Mouse (Mus musculus) monocyte, adult 5-6 weeks (primary cell): Measurements from ENCODE around the gene Ranbp6. TPM values are rescaled to one million over a fixed set of nuclear protein-coding genes. Genes with fewer than 3 reads are reported as not detected.

Experiments used
- ATAC-seq: fragments of 153-309, 156-312 bp; replicated peaks from 2 replicates; pipeline ENCODE4 v1.8.0; 2017; ENCODE audit warnings: mild to moderate bottlenecking; ENCODE audit not compliant: low TSS enrichment, insufficient number of reproducible peaks, severe bottlenecking, poor library complexity, low FRiP score
- total RNA-seq: library from RNA; stranded (forward); fragments of 200-1000, 200-491, 200-594 nt; gene quantifications from 3 replicates; pipeline ENCODE4 v1.2.3, GENCODE M21; 2017

Ranbp6 gene
- 33.0 to 35.8 TPM (median 33.5 TPM) in 3 replicates for total RNA-seq

DNA sequence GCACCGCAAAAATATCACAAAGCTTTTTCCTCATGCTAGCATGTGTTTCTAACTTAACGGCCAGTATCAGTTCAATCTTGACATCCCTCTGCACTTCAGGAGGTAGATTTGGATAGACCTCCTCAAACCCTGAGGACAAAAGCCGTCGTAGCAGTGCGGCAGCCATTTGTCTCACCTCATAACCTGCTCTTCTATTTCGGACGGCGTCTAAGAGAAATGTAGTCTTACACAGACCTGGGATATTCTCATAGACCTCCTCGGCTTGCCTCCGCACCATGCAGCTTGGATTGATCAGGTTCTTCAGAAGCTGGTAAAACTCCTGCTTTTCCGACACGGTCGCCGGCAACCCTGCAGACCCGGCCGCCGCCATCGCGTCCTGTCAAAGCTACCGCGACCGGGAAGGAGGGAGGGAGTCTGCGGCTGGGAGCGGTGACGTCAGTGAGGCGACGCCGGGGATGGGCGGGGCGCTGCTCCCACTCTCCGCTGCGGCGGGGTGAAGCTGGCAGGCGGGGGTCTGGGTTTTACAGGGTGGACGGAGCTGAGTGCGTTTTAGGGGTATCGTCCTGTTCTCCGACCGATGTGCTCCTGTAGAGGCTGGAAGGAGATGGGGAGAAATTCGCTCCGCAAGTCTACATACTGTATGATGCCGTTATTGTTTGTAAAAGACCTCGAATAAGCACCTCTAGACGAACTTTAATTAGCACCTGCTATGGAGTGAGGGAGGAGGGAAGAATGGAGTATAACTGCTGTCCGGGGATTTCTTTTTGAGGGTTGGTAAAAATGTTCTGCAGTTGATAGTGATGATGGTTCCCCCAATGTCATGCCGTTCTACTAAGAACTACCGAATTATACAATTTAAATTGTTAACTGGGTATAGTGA is at the start of gene Ranbp6:
Ranbp6 (minus strand) TSS at position 394 of the 880 bp plus-strand sequence.
- ATAC-seq = peak; percentile 93

DNA sequence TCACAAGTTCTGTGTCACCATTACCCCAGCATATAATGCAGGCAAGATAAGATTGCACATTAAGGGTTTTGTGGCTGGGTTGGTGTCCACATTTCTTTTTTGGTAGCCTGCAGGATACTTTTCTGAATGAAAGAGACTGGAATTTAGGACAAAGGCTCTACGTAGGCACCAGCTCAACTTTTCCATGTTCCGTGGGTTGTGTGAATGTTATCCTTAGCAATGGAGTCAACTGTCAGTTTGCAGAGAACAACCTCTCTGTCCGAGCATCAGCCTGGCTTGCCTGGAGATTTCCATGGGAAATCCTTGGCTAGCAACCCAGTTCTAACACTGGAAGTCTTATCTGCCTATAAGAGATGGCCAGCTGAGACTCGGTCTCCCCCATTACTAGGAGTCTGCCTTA is 48.0 kb upstream of the Ranbp6 start:
- ATAC-seq = no peak

DNA sequence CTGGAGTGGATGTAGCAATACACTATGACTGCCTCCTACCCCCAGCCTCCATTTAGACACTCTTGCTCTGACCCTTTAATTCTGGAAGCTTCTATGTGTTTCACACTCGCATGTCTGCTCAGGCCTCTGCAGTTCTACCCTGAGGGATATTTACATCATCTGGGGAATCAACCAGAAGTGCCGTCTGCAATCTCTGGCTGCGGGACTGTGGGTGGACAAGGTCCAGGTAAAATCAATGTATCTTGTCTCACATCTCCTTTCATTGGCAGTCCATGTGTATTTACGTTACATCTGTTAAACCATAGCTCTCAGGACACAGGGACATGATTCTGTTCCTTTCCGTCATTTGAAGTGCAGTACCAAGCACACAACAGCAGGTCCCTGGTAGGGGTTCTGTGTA is 44.5 kb upstream of the Ranbp6 start:
- ATAC-seq = no peak

DNA sequence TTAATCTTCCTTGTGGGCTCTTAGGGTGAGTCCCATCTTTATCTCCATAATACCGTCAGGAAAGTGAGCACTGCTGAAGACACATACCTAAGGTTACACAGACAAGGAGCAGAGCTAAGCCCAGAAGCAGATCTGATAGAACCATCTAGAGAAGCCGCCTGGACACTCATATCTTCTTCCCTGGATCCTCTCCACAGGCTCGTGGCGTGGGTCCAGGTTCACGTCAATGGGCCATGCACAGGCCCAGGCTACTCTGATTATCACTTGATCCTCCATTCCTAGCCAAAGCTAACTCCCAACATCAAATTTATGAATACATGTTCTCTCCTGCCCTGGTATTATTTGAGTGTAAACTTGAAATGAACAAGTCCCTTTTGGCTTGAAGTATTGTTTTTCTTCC is 40.9 kb upstream of the Ranbp6 start:
- ATAC-seq = no peak

DNA sequence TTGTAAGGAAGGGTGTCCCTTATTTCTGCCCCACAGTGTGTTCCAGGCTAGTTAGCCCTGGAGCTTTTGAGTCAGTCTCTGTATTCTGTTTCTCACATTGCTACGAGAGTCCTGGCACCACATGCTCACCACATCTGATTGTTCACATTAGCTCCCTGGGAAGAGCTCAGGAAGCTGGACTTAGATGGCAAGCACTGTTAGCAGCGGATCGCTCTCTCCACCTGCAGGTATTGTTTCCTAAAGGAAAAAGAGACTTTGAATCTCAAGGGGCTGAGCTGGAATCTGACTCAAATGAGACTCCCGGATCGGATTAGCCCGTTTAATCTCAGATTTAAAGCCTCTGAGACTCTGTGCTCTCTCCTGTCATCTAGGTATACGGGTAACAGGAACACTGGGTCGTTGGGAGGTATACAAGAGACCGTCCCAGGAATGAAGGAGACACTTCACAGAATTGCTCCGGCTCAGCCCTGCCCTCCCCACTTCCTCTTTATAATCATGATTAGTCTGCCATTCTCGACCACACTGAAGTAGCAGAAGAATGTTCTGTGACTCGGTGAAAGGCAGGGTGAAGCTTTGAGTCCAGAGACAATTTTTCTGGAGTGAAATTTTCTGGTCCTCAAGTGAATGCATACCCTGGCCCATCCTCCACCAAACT is 38.4 kb upstream of the Ranbp6 start:
- no peak for ATAC-seq

DNA sequence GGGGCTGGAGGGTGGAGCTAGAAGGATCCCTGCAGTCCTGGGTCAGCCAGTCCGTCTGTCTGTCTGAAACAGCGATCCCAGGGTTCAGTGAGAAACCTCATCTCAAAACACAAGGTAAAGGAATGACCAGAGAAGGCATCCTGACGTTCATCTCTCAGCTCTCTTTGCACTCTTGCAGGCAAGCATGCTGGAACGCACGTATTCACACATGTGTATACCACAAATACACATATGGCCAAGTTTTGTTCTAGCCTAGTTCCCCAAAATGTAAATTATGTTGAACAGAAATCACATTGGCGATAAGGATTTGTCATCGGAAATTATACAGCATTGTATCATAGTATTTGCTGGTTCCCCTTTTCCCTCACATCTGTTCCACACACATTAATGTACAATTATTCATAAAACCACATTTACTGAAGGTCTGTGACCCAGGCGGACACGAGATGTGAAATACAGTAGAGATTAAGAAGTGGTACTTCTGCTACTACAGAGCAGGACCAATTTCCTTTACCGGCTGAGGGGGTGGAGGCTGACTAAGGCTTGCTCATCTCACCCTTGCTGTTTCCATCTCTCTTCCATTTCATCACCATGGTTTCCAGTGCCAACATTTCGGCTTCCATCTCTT is 37.3 kb upstream of the Ranbp6 start:
- no peak for ATAC-seq

DNA sequence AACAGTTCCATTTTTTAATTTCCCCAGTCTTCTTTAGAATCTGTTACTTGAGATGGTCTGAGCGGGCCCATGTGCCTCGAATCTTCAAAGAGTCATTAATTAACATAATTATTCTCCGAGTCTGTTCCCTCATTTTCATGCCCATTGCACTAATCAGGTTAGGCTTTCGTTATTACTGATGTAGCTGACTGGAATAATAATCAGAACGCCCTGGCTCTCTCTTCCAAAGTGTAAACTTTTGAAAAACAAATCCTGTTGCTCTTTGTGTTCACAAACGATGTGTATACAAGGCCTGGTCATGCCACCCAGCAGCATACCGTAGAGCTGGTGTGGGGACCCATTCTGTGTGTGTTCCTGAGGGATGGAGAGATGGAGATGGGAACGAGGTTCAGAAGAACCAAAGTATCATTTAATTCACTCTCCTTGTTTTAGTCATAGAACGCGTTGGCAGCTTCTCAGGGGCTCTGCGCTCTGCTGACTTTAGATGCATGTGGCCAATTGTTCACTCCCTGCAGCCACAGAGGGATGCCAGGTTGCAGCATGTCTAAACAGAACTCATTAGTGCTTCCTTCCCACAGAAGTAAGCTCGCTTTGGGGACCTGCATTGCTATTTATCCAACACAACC is 31.4 kb upstream of the Ranbp6 start:
- ATAC-seq = no peak

DNA sequence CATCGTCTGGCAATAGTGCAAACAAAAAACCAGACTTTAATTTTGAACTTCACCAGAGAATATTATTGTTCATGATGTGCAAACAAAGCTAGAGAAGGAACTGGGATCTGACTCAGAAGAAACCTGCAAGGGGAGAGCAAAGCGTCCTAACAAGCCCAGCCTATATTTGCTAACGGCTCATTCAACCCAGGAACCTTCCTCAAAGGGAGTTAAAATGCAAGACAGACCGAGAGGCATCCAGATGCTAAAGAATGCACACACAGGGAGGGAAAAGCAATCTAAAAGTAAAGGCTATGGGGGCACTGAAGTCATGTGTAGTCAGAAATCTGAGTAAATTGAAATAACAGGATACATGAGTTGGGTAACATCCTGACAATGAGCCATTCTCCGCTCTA is 30.9 kb upstream of the Ranbp6 start:
- no peak for ATAC-seq

DNA sequence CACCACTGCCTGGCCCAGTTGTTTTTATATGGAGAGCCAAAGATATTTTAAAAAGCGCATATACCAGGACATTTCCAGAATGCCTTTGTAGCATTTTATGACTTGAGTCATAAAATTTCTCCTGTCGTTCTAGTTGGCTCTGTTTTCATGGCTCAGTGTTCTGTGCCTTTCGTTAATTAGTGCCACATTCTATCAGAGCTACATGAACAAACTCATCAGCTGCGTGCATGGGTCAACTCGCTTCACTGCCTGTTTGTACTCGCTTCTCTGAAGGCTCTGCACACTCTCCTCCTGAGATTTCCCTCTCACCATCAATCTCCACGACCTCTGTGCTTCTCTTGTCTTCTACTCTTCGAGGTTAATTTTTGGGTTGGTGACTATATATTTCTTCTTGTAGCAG is 30.2 kb upstream of the Ranbp6 start:
- ATAC-seq = no peak

DNA sequence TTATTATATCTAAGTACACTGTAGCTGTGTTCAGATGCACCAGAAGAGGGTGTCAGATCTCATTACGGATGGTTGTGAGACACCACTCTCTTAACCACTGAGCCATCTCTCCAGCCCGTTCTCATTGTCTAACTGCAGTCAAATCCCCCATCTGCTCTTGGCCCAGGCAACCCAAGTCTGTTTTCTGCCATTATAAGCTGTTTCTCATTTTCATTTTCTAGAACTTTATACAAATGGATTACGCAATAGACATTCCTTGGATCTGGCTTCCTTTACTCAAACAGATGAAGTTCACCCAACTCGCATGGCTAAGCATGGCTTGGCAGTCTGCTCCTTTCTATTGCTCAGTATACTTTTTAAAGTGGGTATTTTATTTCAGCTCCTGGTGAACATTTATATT is 27.9 kb upstream of the Ranbp6 start:
- ATAC-seq = no peak

DNA sequence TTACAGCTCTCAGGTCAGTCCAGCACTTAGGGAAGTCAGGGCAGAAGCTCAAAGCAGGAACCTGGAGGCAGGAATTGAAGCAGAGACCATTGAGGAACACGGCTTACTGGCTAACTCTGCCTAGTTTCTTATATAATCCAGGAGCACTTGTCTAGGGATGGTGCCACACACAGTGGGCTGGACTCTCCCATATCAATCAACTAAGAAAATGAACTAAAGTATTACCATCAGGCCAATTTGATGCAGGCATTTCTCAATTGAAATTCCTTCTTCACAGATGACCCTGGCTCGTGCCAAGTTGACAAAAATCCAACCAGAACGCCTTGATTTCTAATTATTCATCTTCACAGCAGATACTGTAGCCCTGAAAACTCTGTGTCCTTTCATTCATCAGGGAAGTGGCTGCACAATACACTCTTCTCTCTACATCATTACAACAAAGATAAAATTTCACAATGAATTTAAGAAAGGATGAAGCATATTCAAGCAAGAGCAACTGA is 25.9 kb upstream of the Ranbp6 start:
- ATAC-seq = no peak

DNA sequence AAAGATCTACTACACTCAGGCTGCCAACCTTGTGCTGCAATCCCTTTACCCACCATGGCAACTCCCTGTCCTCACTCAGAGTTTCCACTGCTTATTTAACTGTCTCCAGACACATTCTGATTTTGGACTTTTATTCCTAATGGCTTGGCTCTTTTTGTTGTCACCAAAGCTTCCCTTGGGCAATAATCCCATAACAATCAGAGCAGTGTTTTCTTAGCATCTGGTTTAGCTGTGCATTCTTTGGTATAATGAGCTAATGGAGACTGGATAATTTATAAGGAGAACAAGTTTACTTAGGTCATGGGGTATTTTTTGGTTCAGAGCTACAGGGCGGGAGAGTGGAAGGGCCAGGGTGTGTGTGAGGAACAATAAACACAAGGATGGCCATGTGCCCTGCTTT is 25.4 kb upstream of the Ranbp6 start:
- ATAC-seq = no peak

DNA sequence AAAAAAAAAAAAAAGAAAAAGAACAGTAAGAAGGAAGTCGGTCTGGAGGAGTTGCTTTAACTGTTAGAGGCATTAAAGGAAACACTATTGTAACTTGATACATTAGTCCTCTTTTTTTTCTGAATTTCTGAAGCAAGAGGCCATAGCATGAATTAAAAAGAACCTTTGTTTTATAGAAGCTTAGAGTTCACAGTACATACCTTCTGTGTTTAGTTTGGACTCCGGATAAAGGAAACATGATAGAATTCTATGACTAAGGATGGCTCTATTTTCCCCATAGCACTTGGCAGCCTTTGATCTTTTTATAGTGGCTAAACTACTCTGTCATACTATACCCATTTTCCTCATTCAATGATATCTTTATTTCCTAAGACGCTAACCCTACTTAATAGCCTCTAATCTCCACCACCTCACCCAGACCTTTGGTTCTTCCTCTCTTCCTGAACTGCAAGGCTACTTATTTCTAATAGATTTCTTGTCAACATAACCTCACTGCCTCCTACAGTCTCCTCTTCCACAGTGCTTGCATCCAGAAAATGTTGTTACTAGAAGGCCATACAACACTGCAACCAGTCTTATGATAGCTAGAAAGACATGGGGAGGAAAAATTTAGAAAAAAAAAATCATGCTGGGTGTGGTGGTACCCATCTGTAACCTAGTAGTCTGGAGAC is 22.7 kb upstream of the Ranbp6 start:
- no peak for ATAC-seq

DNA sequence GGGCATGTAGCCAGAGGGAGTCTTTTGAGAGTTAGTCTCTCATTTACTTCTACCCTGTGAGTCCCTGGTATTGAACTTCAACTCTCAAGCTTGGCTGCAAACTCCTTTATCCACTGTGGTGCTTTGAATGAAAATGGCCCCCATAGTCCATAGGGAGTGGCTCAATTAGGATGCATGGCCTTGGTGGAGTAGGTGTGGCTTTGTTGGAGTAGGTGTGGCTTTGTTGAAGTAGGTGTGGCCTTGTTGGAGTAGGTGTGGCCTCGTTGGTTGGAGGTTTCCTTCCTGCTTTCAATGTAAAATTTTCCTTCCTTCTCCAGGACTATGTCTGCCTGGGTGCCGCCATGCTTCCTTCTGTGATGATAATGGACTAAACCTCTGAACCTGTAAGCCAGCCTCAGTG is 18.1 kb upstream of the Ranbp6 start:
- ATAC-seq = no peak

DNA sequence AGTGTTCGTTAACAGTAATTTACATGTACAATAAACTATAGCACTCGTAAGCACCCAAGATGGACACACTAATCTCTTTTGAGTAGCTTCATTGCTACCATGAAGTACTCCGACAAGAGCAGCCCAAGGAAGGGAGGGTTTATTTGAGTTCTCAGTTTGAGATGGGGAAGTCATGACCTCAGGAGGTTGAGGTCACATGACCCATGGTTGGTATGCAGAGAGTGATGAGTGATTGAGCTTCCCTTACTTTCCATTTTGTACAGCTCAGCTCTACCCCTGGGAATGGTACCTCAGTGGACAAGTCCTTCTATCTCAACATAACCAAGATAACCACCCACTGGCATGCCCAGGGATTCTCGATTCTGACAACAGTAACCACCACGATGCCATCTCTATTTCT is 15.8 kb upstream of the Ranbp6 start:
- ATAC-seq = no peak

DNA sequence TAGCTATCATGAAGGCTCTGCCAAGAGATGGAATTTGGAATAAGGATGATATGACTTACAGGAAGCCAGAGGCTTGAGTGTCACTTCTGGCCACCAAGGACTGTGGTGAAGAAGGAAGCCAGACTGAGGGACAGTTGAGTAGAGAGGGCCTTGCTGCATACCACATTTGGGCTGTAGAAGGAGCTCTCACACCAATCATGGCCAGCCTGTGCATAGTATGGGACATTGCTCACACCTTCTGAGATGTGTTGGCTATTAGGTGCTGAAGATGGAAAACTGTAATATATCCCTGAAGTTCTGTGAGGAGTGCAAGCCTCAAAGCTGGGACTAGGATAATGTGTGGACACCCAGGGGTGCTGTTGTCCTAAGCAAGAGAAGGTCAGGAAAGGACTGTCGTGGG is 13.9 kb upstream of the Ranbp6 start:
- ATAC-seq = no peak

DNA sequence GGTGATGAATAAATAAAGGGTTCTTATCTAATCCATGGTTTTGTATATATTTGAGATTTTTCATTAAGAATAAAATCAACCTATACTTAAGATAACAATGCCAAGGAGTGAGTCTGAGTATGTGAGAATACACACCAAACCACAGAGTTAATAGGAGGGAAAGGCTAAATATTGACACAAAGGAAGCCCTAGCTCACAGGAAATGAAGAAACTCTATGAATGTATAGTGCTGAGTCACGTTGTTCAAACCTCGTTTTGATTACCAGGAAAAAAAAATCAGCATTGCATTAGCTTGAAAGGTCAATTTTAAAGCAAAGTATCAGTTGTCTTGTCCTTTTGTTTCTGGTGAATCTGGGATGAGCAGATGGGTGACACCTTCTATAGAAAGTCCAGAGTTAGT is 12.2 kb upstream of the Ranbp6 start:
- no peak for ATAC-seq

DNA sequence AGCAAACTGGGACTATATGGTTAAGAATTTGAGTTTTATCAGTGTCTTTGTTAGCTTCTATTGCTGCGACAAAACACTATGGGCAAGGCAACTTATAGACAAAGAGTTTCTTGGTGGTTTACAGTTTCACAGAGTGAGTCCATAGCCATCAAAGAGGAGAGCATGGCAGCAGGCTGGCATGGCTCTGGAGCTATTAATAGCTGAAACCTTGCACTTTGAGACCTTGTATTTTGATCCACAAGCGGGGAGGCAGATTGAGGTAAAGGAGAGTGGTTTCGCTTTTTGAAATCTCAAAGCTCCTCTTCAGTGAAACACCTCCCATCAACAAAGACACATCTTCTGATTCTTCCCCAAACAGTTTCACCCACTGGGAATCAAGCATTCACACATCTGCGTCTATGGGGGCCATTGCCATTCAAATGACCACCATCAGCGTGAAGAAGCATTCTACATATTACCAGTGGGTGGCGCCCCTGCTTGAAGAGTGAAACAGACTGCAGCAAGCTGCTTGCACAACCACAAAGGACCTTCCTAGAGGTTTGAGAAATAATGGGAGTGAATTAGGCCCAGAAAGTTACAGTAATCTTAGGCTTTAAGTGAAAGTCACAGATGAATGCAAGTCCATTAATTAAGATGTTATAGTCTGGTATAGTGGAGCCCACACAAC is 11.4 kb upstream of the Ranbp6 start:
- ATAC-seq = peak; percentile 53; the same call in 1 of the 2 replicates
